Mouse (Mus musculus) hindbrain, embryonic 15.5 days (tissue): ENCODE measurements around the gene Them7. TPM values are rescaled to one million over a fixed set of nuclear protein-coding genes. Genes with fewer than 3 reads are reported as not detected.
A peak's percentile ranks its signal among the peaks of the same experiment; 100 is the strongest.

ENCODE experiments used
- ATAC-seq: fragments of 200-750 bp; cut with Nextera tagmentation; 2 replicates; pipeline ENCODE4 v1.8.0; 2017; ENCODE audit warnings: low read depth, moderate number of reproducible peaks, moderate TSS enrichment; ENCODE audit not compliant: low FRiP score
- H3K27ac ChIP-seq: fragments of 300-500 bp; sonication (generic); replicated peaks from 2 replicates; pipeline ENCODE4 v1.5.1; 2015; ENCODE audit warnings: mild to moderate bottlenecking, inconsistent platforms
- H3K27me3 ChIP-seq: fragments of 300-500 bp; sonication (generic); 2 replicates; pipeline ENCODE4 v1.6.1; 2015; ENCODE audit warnings: control low read depth, inconsistent platforms
- H3K36me3 ChIP-seq: fragments of 300-500 bp; sonication (generic); 2 replicates; pipeline ENCODE4 v1.6.1; 2015; ENCODE audit warnings: control low read depth, inconsistent platforms
- H3K4me1 ChIP-seq: fragments of 300-500 bp; sonication (generic); replicated peaks from 2 replicates; pipeline ENCODE4 v1.6.1; 2015; ENCODE audit warnings: control low read depth, inconsistent platforms
- H3K4me2 ChIP-seq: fragments of 300-500 bp; sonication (generic); 2 replicates; pipeline ENCODE4 v1.6.1; 2015; ENCODE audit warnings: moderate library complexity, mild to moderate bottlenecking, inconsistent platforms
- H3K4me3 ChIP-seq: fragments of 300-500 bp; sonication (generic); 2 replicates; pipeline ENCODE4 v1.5.1; 2015; ENCODE audit warnings: mild to moderate bottlenecking, inconsistent platforms
- H3K9ac ChIP-seq: fragments of 300-500 bp; sonication (generic); 2 replicates; pipeline ENCODE4 v1.6.1; 2015; ENCODE audit warnings: inconsistent platforms
- H3K9me3 ChIP-seq: fragments of 300-500 bp; sonication (generic); 2 replicates; pipeline ENCODE4 v1.6.1; 2016; ENCODE audit warnings: control low read depth, inconsistent platforms
- WGBS: fragments of 180-500 bp; shearing (Covaris S2); methylation state at CpG from one replicate; pipeline ENCODE4 v1.1.7; 2015; 5-methylcytosine and 5-hydroxymethylcytosine counted together
- polyA plus RNA-seq: library from polyadenylated mRNA; unstranded; fragments of >200 nt; fragmentation: Nextera tagmentation; extraction: Ambion mirVana; gene quantifications from 2 replicates; pipeline ENCODE4 v1.2.1, GENCODE M21; 2015

Gene Them7
- polyA plus RNA-seq, 1 experiment from 2014 or later: 0.09 TPM

- H3K4me3 ChIP-seq: no peak overlapping the region
- H3K4me1 ChIP-seq: no peaks in the 10 kb centered on the region
- no peak for ATAC-seq
- H3K27ac ChIP-seq: no peak overlapping the region
- no peaks in the 10 kb centered on the region for H3K36me3 ChIP-seq
- H3K9me3 ChIP-seq: no peaks in the 10 kb centered on the region
- no peak overlapping the region for H3K4me2 ChIP-seq
- no peaks in the 10 kb centered on the region for H3K27me3 ChIP-seq
- no peak overlapping the region for H3K9ac ChIP-seq
- WGBS: 79% methylated on average over 2 of the region's 2 CpGs
These were observed 13.7 kb downstream of the Them7 start for GRCm38 (mm10) chr2:105237841-105238240.

GRCm38 (mm10) chr2:105238775-105239174 lies 14.7 kb downstream of the Them7 start:
- Histone ChIP-seq H3K9ac (no peak overlapping the region), H3K4me2 (no peak overlapping the region), H3K27me3 (no peaks in the 10 kb centered on the region), H3K4me1 (no peaks in the 10 kb centered on the region), H3K36me3 (no peaks in the 10 kb centered on the region), H3K27ac (no peak overlapping the region), H3K9me3 (no peaks in the 10 kb centered on the region), H3K4me3 (no peak overlapping the region)
- ATAC-seq: 0 out of 2 replicates have a peak, but pooled peaks have one; percentile 54
- 24% methylated on average over 3 of the region's 3 CpGs for WGBS

GRCm38 (mm10) chr2:105240631-105241030 lies 16.5 kb downstream of the Them7 start:
- no peak overlapping the region for H3K4me2 ChIP-seq
- no peak overlapping the region for H3K4me3 ChIP-seq
- no peak overlapping the region for H3K27ac ChIP-seq
- H3K9me3 ChIP-seq: no peaks in the 10 kb centered on the region
- H3K4me1 ChIP-seq: no peaks in the 10 kb centered on the region
- ATAC-seq: no peak
- no peak overlapping the region for H3K9ac ChIP-seq
- H3K36me3 ChIP-seq: no peaks in the 10 kb centered on the region
- WGBS: 68% methylated on average over 1 of the region's 1 CpGs
- no peaks in the 10 kb centered on the region for H3K27me3 ChIP-seq

- WGBS: 74% methylated on average over 7 of the region's 7 CpGs
- Histone ChIP-seq H3K36me3 (no peaks in the 10 kb centered on the region), H3K27me3 (no peaks in the 10 kb centered on the region), H3K4me2 (no peak overlapping the region), H3K27ac (no peak overlapping the region), H3K9me3 (no peaks in the 10 kb centered on the region), H3K9ac (no peak overlapping the region), H3K4me3 (no peak overlapping the region), H3K4me1 (no peaks in the 10 kb centered on the region)
- ATAC-seq: no peak
These were observed 18.8 kb downstream of the Them7 start for GRCm38 (mm10) chr2:105242940-105243339.

- 73% methylated on average over 13 of the region's 13 CpGs for WGBS
- no peak for ATAC-seq
- Histone ChIP-seq H3K9ac (no peak overlapping the region), H3K4me1 (no peaks in the 10 kb centered on the region), H3K27me3 (no peaks in the 10 kb centered on the region), H3K27ac (no peak overlapping the region), H3K4me2 (no peak overlapping the region), H3K36me3 (no peaks in the 10 kb centered on the region), H3K4me3 (no peak overlapping the region), H3K9me3 (no peaks in the 10 kb centered on the region)
These were observed 20.6 kb downstream of the Them7 start for GRCm38 (mm10) chr2:105244733-105245132.

- WGBS: 80% methylated on average over 3 of the region's 3 CpGs
- H3K27ac ChIP-seq: no peak overlapping the region
- ATAC-seq: no peak
- H3K36me3 ChIP-seq: no peaks in the 10 kb centered on the region
- peaks cover 4% of the 10 kb centered on the region; the same call in 1 of the 2 replicates for H3K27me3 ChIP-seq
- H3K4me3 ChIP-seq: no peak overlapping the region
- H3K9ac ChIP-seq: no peak overlapping the region
- no peaks in the 10 kb centered on the region for H3K4me1 ChIP-seq
- no peak overlapping the region for H3K4me2 ChIP-seq
- H3K9me3 ChIP-seq: no peaks in the 10 kb centered on the region
These were observed 27.9 kb downstream of the Them7 start for GRCm38 (mm10) chr2:105251978-105252377.

GRCm38 (mm10) chr2:105252824-105253223 lies 28.7 kb downstream of the Them7 start:
- no peak overlapping the region for H3K4me3 ChIP-seq
- peak; percentile 85; the same call in 1 of the 2 replicates for ATAC-seq
- no peak overlapping the region for H3K9ac ChIP-seq
- H3K27ac ChIP-seq: no peak overlapping the region
- H3K36me3 ChIP-seq: no peaks in the 10 kb centered on the region
- H3K4me1 ChIP-seq: no peaks in the 10 kb centered on the region
- H3K4me2 ChIP-seq: no peak overlapping the region
- WGBS: 70% methylated on average over 7 of the region's 7 CpGs
- no peaks in the 10 kb centered on the region for H3K9me3 ChIP-seq
- peaks cover 4% of the 10 kb centered on the region; the same call in 1 of the 2 replicates for H3K27me3 ChIP-seq

- 69% methylated on average over 4 of the region's 4 CpGs for WGBS
- no peak overlapping the region for H3K27ac ChIP-seq
These were observed 31.3 kb downstream of the Them7 start for GRCm38 (mm10) chr2:105255457-105255856.

GRCm38 (mm10) chr2:105256427-105257071 lies 32.4 kb downstream of the Them7 start:
- 66% methylated on average over 2 of the region's 2 CpGs for WGBS
- Histone ChIP-seq H3K27me3 (peaks cover 10% of the 10 kb centered on the region), H3K9ac (no peak overlapping the region), H3K36me3 (no peaks in the 10 kb centered on the region), H3K4me2 (no peak overlapping the region), H3K4me3 (no peak overlapping the region), H3K4me1 (no peaks in the 10 kb centered on the region), H3K9me3 (no peaks in the 10 kb centered on the region), H3K27ac (no peak overlapping the region)
- ATAC-seq: peak; percentile 65; the same call in 1 of the 2 replicates

More at GRCm38 (mm10) chr2:105255457-105255856, 31.3 kb downstream of the Them7 start:
- Histone ChIP-seq H3K4me3 (no peak overlapping the region), H3K36me3 (no peaks in the 10 kb centered on the region), H3K9me3 (no peaks in the 10 kb centered on the region), H3K4me2 (no peak overlapping the region), H3K4me1 (no peaks in the 10 kb centered on the region), H3K27me3 (peaks cover 10% of the 10 kb centered on the region), H3K9ac (no peak overlapping the region)
- no peak for ATAC-seq

GRCm38 (mm10) chr2:105257376-105257775 lies 33.3 kb downstream of the Them7 start:
- Histone ChIP-seq H3K4me2 (no peak overlapping the region), H3K4me1 (no peaks in the 10 kb centered on the region), H3K4me3 (no peak overlapping the region), H3K27ac (no peak overlapping the region), H3K9me3 (no peaks in the 10 kb centered on the region), H3K36me3 (no peaks in the 10 kb centered on the region), H3K27me3 (peaks cover 10% of the 10 kb centered on the region), H3K9ac (no peak overlapping the region)
- WGBS: 67% methylated on average over 2 of the region's 2 CpGs
- ATAC-seq: no peak

GRCm38 (mm10) chr2:105261335-105261734 lies 37.2 kb downstream of the Them7 start:
- no peaks in the 10 kb centered on the region for H3K4me1 ChIP-seq
- H3K9ac ChIP-seq: no peak overlapping the region
- no peak overlapping the region for H3K4me2 ChIP-seq
- H3K27me3 ChIP-seq: peaks cover 5% of the 10 kb centered on the region
- H3K9me3 ChIP-seq: no peaks in the 10 kb centered on the region
- no peak for ATAC-seq
- 92% methylated on average over 11 of the region's 11 CpGs for WGBS
- H3K36me3 ChIP-seq: no peaks in the 10 kb centered on the region
- H3K4me3 ChIP-seq: no peak overlapping the region
- no peak overlapping the region for H3K27ac ChIP-seq

GRCm38 (mm10) chr2:105263219-105263618 lies 39.1 kb downstream of the Them7 start:
- Histone ChIP-seq H3K4me3 (no peak overlapping the region), H3K36me3 (no peaks in the 10 kb centered on the region), H3K9ac (no peak overlapping the region), H3K9me3 (no peaks in the 10 kb centered on the region), H3K4me2 (no peak overlapping the region), H3K4me1 (no peaks in the 10 kb centered on the region), H3K27ac (no peak overlapping the region), H3K27me3 (peaks cover 5% of the 10 kb centered on the region)
- no peak for ATAC-seq
- WGBS: 24% methylated on average over 2 of the region's 2 CpGs
